Mouse (Mus musculus): ENCODE results near the gene D2hgdh. TPM values are rescaled to one million over a fixed set of nuclear protein-coding genes. Genes with fewer than 3 reads are reported as not detected.
"Not testable (repeated sequence)": the region's sequence is repeated elsewhere in the genome, so short reads cannot be mapped to it uniquely, and the experiment has no call there.

Gene D2hgdh
- polyA plus RNA-seq, 1 experiment, result 15.0 TPM

- Histone ChIP-seq H3K27ac (ENCODE audit: insufficient read depth, low read length) (peak overlapping the region; percentile 18), H3K4me3 (ENCODE audit: insufficient read depth, low read length) (peak overlapping the region; percentile 45), H3K4me1 (ENCODE audit: control insufficient read depth, insufficient read depth, low read length) (no peaks in the 10 kb centered on the region; the same call in 1 of the 2 replicates)
- no peak for TF ChIP-seq POLR2A (IDR thresholded peaks at IDR 0.05; ENCODE audit: extremely low read depth, insufficient read depth, low read length)
- TF ChIP-seq CTCF (IDR thresholded peaks at IDR 0.05; ENCODE audit: extremely low read depth, insufficient read depth, low read length), result no peak
Observed at GRCm38 (mm10) chr1:93825771-93826539, 1.2 kb downstream of the D2hgdh start.

GRCm38 (mm10) chr1:93826540-93826835 is 1.8 kb downstream of the D2hgdh start:
- TF ChIP-seq POLR2A (IDR thresholded peaks at IDR 0.05; ENCODE audit: extremely low read depth, insufficient read depth, low read length), result no peak
- no peak for TF ChIP-seq CTCF (IDR thresholded peaks at IDR 0.05; ENCODE audit: extremely low read depth, insufficient read depth, low read length)
- Histone ChIP-seq H3K4me3 (ENCODE audit: insufficient read depth, low read length) (no peak overlapping the region), H3K27ac (ENCODE audit: insufficient read depth, low read length) (no peak overlapping the region), H3K4me1 (ENCODE audit: control insufficient read depth, insufficient read depth, low read length) (no peaks in the 10 kb centered on the region; the same call in 1 of the 2 replicates)

GRCm38 (mm10) chr1:93832754-93833360 is 8.1 kb downstream of the D2hgdh start:
- not testable (repeated sequence) for H3K4me1 ChIP-seq (ENCODE audit: control insufficient read depth, insufficient read depth, low read length); H3K27ac ChIP-seq (ENCODE audit: insufficient read depth, low read length); H3K4me3 ChIP-seq (ENCODE audit: insufficient read depth, low read length)

GRCm38 (mm10) chr1:93834671-93835150 is 10.0 kb downstream of the D2hgdh start:
- TF ChIP-seq CTCF (IDR thresholded peaks at IDR 0.05; ENCODE audit: extremely low read depth, insufficient read depth, low read length) (no peak), POLR2A (IDR thresholded peaks at IDR 0.05; ENCODE audit: extremely low read depth, insufficient read depth, low read length) (no peak)

GRCm38 (mm10) chr1:93835211-93835610 is 10.5 kb downstream of the D2hgdh start:
- TF ChIP-seq POLR2A (IDR thresholded peaks at IDR 0.05; ENCODE audit: extremely low read depth, insufficient read depth, low read length) (no peak), CTCF (IDR thresholded peaks at IDR 0.05; ENCODE audit: extremely low read depth, insufficient read depth, low read length) (no peak)
- Histone ChIP-seq H3K4me3 (ENCODE audit: insufficient read depth, low read length) (no peak overlapping the region), H3K27ac (ENCODE audit: insufficient read depth, low read length) (no peak overlapping the region), H3K4me1 (ENCODE audit: control insufficient read depth, insufficient read depth, low read length) (no peaks in the 10 kb centered on the region)

More at GRCm38 (mm10) chr1:93834671-93835150, 10.0 kb downstream of the D2hgdh start:
- H3K4me1 ChIP-seq (ENCODE audit: control insufficient read depth, insufficient read depth, low read length), result no peaks in the 10 kb centered on the region
- H3K27ac ChIP-seq (ENCODE audit: insufficient read depth, low read length), result no peak overlapping the region
- H3K4me3 ChIP-seq (ENCODE audit: insufficient read depth, low read length), result no peak overlapping the region

- Histone ChIP-seq H3K4me1 (ENCODE audit: control insufficient read depth, insufficient read depth, low read length) (no peaks in the 10 kb centered on the region), H3K4me3 (ENCODE audit: insufficient read depth, low read length) (no peak overlapping the region), H3K27ac (ENCODE audit: insufficient read depth, low read length) (no peak overlapping the region)
- TF ChIP-seq CTCF (IDR thresholded peaks at IDR 0.05; ENCODE audit: extremely low read depth, insufficient read depth, low read length), result no peak
- TF ChIP-seq POLR2A (IDR thresholded peaks at IDR 0.05; ENCODE audit: extremely low read depth, insufficient read depth, low read length), result no peak
Observed at GRCm38 (mm10) chr1:93835876-93836531, 11.3 kb downstream of the D2hgdh start.

GRCm38 (mm10) chr1:93836532-93836913 is 11.8 kb downstream of the D2hgdh start:
- TF ChIP-seq POLR2A (IDR thresholded peaks at IDR 0.05; ENCODE audit: extremely low read depth, insufficient read depth, low read length), result no peak
- TF ChIP-seq CTCF (IDR thresholded peaks at IDR 0.05; ENCODE audit: extremely low read depth, insufficient read depth, low read length), result no peak

GRCm38 (mm10) chr1:93837335-93837734 is 12.6 kb downstream of the D2hgdh start:
- Histone ChIP-seq H3K4me3 (ENCODE audit: insufficient read depth, low read length) (no peak overlapping the region), H3K4me1 (ENCODE audit: control insufficient read depth, insufficient read depth, low read length) (no peaks in the 10 kb centered on the region), H3K27ac (ENCODE audit: insufficient read depth, low read length) (no peak overlapping the region)
- TF ChIP-seq CTCF (IDR thresholded peaks at IDR 0.05; ENCODE audit: extremely low read depth, insufficient read depth, low read length), result no peak
- TF ChIP-seq POLR2A (IDR thresholded peaks at IDR 0.05; ENCODE audit: extremely low read depth, insufficient read depth, low read length), result no peak

More at GRCm38 (mm10) chr1:93836532-93836913, 11.8 kb downstream of the D2hgdh start:
- Histone ChIP-seq H3K4me3 (ENCODE audit: insufficient read depth, low read length) (no peak overlapping the region), H3K4me1 (ENCODE audit: control insufficient read depth, insufficient read depth, low read length) (no peaks in the 10 kb centered on the region), H3K27ac (ENCODE audit: insufficient read depth, low read length) (no peak overlapping the region)

GRCm38 (mm10) chr1:93838569-93838968 is 13.9 kb downstream of the D2hgdh start:
- not testable (repeated sequence) for H3K27ac ChIP-seq (ENCODE audit: insufficient read depth, low read length); H3K4me1 ChIP-seq (ENCODE audit: control insufficient read depth, insufficient read depth, low read length); H3K4me3 ChIP-seq (ENCODE audit: insufficient read depth, low read length)

- not testable (repeated sequence) for H3K4me3 ChIP-seq (ENCODE audit: insufficient read depth, low read length); H3K4me1 ChIP-seq (ENCODE audit: control insufficient read depth, insufficient read depth, low read length); H3K27ac ChIP-seq (ENCODE audit: insufficient read depth, low read length)
Observed at GRCm38 (mm10) chr1:93845766-93846366, 21.2 kb downstream of the D2hgdh start.

- not testable (repeated sequence) for H3K4me1 ChIP-seq (ENCODE audit: control insufficient read depth, insufficient read depth, low read length); H3K27ac ChIP-seq (ENCODE audit: insufficient read depth, low read length); H3K4me3 ChIP-seq (ENCODE audit: insufficient read depth, low read length)
Observed at GRCm38 (mm10) chr1:93855790-93856189, 31.1 kb downstream of the D2hgdh start.
